Mouse (Mus musculus) neural tube, embryonic 13.5 days (tissue): ENCODE measurements at regions not wholly inside any gene's neighbourhood (a gene's known extent, or its start where the extent isn't known, plus 50 kb on each side); places are given as distances from the start of the nearest gene placed in this dataset.

Experiments
- ATAC-seq: fragments of 200-750 bp; cut with Nextera tagmentation; 2 replicates; pipeline ENCODE4 v1.8.0; 2017; ENCODE audit warnings: low read depth, mild to moderate bottlenecking, moderate TSS enrichment, moderate library complexity
- H3K27ac ChIP-seq: fragments of 300-500 bp; sonication (generic); replicated peaks from 2 replicates; pipeline ENCODE4 v1.5.1; 2015; ENCODE audit warnings: moderate library complexity, mild to moderate bottlenecking, inconsistent platforms
- H3K27me3 ChIP-seq: fragments of 300-500 bp; sonication (generic); 2 replicates; pipeline ENCODE4 v1.6.1; 2015; ENCODE audit warnings: mild to moderate bottlenecking, inconsistent platforms
- H3K36me3 ChIP-seq: fragments of 300-500 bp; sonication (generic); 2 replicates; pipeline ENCODE4 v1.6.1; 2015; ENCODE audit warnings: mild to moderate bottlenecking, inconsistent platforms
- H3K4me1 ChIP-seq: fragments of 300-500 bp; sonication (generic); replicated peaks from 2 replicates; pipeline ENCODE4 v1.6.1; 2015; ENCODE audit warnings: inconsistent platforms
- H3K4me2 ChIP-seq: fragments of 300-500 bp; sonication (generic); 2 replicates; pipeline ENCODE4 v1.6.1; 2015; ENCODE audit warnings: inconsistent platforms, mild to moderate bottlenecking, moderate library complexity
- H3K4me3 ChIP-seq: fragments of 300-500 bp; sonication (generic); 2 replicates; pipeline ENCODE4 v1.5.1; 2015; ENCODE audit warnings: mild to moderate bottlenecking, inconsistent platforms
- H3K9ac ChIP-seq: fragments of 300-500 bp; sonication (generic); 2 replicates; pipeline ENCODE4 v1.6.1; 2015; ENCODE audit warnings: moderate library complexity, mild to moderate bottlenecking, inconsistent platforms
- H3K9me3 ChIP-seq: fragments of 300-500 bp; sonication (generic); 2 replicates; pipeline ENCODE4 v1.6.1; 2016; ENCODE audit warnings: inconsistent platforms
- WGBS: fragments of 180-500 bp; shearing (Covaris S2); methylation state at CpG from one replicate; pipeline ENCODE4 v1.1.7; 2015; 5-methylcytosine and 5-hydroxymethylcytosine counted together

GRCm38 (mm10) chr4:95137413-95138143 is 85.6 kb upstream of the Jun start:
- Histone ChIP-seq H3K27ac (peak overlapping the region; percentile 24), H3K9ac (no peak overlapping the region), H3K9me3 (no peaks in the 10 kb centered on the region), H3K4me2 (no peak overlapping the region), H3K36me3 (no peaks in the 10 kb centered on the region), H3K4me1 (peaks cover 48% of the 10 kb centered on the region), H3K4me3 (no peak overlapping the region), H3K27me3 (no peaks in the 10 kb centered on the region; the same call in 1 of the 2 replicates)
- 48% methylated on average over 12 of the region's 12 CpGs for WGBS
- peak; percentile 74 for ATAC-seq

- Histone ChIP-seq H3K4me1 (peaks cover 46% of the 10 kb centered on the region), H3K9me3 (no peaks in the 10 kb centered on the region), H3K27me3 (no peaks in the 10 kb centered on the region; the same call in 1 of the 2 replicates), H3K4me3 (no peak overlapping the region), H3K9ac (no peak overlapping the region), H3K4me2 (no peak overlapping the region), H3K27ac (no peak overlapping the region), H3K36me3 (no peaks in the 10 kb centered on the region)
- WGBS: 81% methylated on average over 2 of the region's 2 CpGs
- ATAC-seq: no peak
Observed at GRCm38 (mm10) chr4:95138676-95139075, 86.7 kb upstream of the Jun start.

GRCm38 (mm10) chr4:95141253-95141652 is 89.2 kb upstream of the Jun start:
- WGBS: 85% methylated on average over 2 of the region's 2 CpGs
- H3K27ac ChIP-seq: no peak overlapping the region
- H3K4me2 ChIP-seq: no peak overlapping the region
- H3K9me3 ChIP-seq: no peaks in the 10 kb centered on the region
- no peak overlapping the region for H3K4me3 ChIP-seq
- ATAC-seq: no peak
- no peak overlapping the region for H3K9ac ChIP-seq
- H3K27me3 ChIP-seq: no peaks in the 10 kb centered on the region
- H3K4me1 ChIP-seq: peaks cover 22% of the 10 kb centered on the region
- no peaks in the 10 kb centered on the region for H3K36me3 ChIP-seq

GRCm38 (mm10) chr4:95143130-95143529 is 91.1 kb upstream of the Jun start:
- no peaks in the 10 kb centered on the region for H3K27me3 ChIP-seq
- WGBS: 83% methylated on average over 4 of the region's 4 CpGs
- no peaks in the 10 kb centered on the region for H3K36me3 ChIP-seq
- no peak overlapping the region for H3K4me2 ChIP-seq
- H3K4me1 ChIP-seq: peaks cover 7% of the 10 kb centered on the region
- ATAC-seq: no peak
- H3K4me3 ChIP-seq: no peak overlapping the region
- H3K9me3 ChIP-seq: no peaks in the 10 kb centered on the region
- no peak overlapping the region for H3K27ac ChIP-seq
- no peak overlapping the region for H3K9ac ChIP-seq

- Histone ChIP-seq H3K36me3 (no peaks in the 10 kb centered on the region), H3K27me3 (no peaks in the 10 kb centered on the region), H3K9ac (no peak overlapping the region), H3K9me3 (no peaks in the 10 kb centered on the region), H3K4me2 (no peak overlapping the region), H3K4me3 (no peak overlapping the region), H3K4me1 (0 out of 2 replicates have a peak, but pooled peaks cover 1% of the 10 kb centered on the region), H3K27ac (no peak overlapping the region)
- 91% methylated on average over 5 of the region's 5 CpGs for WGBS
- no peak for ATAC-seq
Observed at GRCm38 (mm10) chr4:95143668-95144067, 91.6 kb upstream of the Jun start.

GRCm38 (mm10) chr4:95144440-95144839 is 92.4 kb upstream of the Jun start:
- Histone ChIP-seq H3K4me1 (no peaks in the 10 kb centered on the region), H3K27ac (no peak overlapping the region), H3K9me3 (no peaks in the 10 kb centered on the region), H3K9ac (no peak overlapping the region), H3K4me2 (no peak overlapping the region), H3K4me3 (no peak overlapping the region), H3K27me3 (no peaks in the 10 kb centered on the region), H3K36me3 (no peaks in the 10 kb centered on the region)
- ATAC-seq: no peak

GRCm38 (mm10) chr4:95146268-95146667 is 94.2 kb upstream of the Jun start:
- Histone ChIP-seq H3K4me1 (no peaks in the 10 kb centered on the region), H3K27me3 (no peaks in the 10 kb centered on the region), H3K27ac (no peak overlapping the region), H3K36me3 (no peaks in the 10 kb centered on the region), H3K9ac (no peak overlapping the region), H3K4me2 (no peak overlapping the region), H3K4me3 (no peak overlapping the region), H3K9me3 (no peaks in the 10 kb centered on the region)
- 94% methylated on average over 5 of the region's 5 CpGs for WGBS
- no peak for ATAC-seq

GRCm38 (mm10) chr4:95148665-95149064 is 96.6 kb upstream of the Jun start:
- no peak overlapping the region for H3K4me3 ChIP-seq
- no peak overlapping the region for H3K4me2 ChIP-seq
- H3K27ac ChIP-seq: no peak overlapping the region
- ATAC-seq: no peak
- H3K4me1 ChIP-seq: peaks cover 3% of the 10 kb centered on the region
- H3K36me3 ChIP-seq: no peaks in the 10 kb centered on the region
- H3K9ac ChIP-seq: no peak overlapping the region
- H3K9me3 ChIP-seq: no peaks in the 10 kb centered on the region
- H3K27me3 ChIP-seq: no peaks in the 10 kb centered on the region
- 64% methylated on average over 1 of the region's 1 CpGs for WGBS

GRCm38 (mm10) chr4:95151678-95152077 is 99.7 kb upstream of the Jun start:
- no peak for ATAC-seq
- 92% methylated on average over 8 of the region's 8 CpGs for WGBS

GRCm38 (mm10) chr4:95152431-95153115 is 100.6 kb upstream of the Jun start:
- H3K9me3 ChIP-seq: no peaks in the 10 kb centered on the region
- H3K27ac ChIP-seq: no peak overlapping the region
- ATAC-seq: no peak
- 84% methylated on average over 4 of the region's 4 CpGs for WGBS
- H3K27me3 ChIP-seq: no peaks in the 10 kb centered on the region
- no peak overlapping the region for H3K9ac ChIP-seq
- no peak overlapping the region for H3K4me3 ChIP-seq
- H3K4me2 ChIP-seq: no peak overlapping the region
- H3K36me3 ChIP-seq: no peaks in the 10 kb centered on the region
- peaks cover 11% of the 10 kb centered on the region for H3K4me1 ChIP-seq

More at GRCm38 (mm10) chr4:95151678-95152077, 99.7 kb upstream of the Jun start:
- no peaks in the 10 kb centered on the region for H3K9me3 ChIP-seq
- no peak overlapping the region for H3K4me3 ChIP-seq
- H3K36me3 ChIP-seq: no peaks in the 10 kb centered on the region
- no peak overlapping the region for H3K9ac ChIP-seq
- peaks cover 11% of the 10 kb centered on the region for H3K4me1 ChIP-seq
- H3K27me3 ChIP-seq: no peaks in the 10 kb centered on the region
- H3K27ac ChIP-seq: no peak overlapping the region
- no peak overlapping the region for H3K4me2 ChIP-seq

GRCm38 (mm10) chr4:95153737-95154287 is 101.8 kb upstream of the Jun start:
- WGBS: 31% methylated on average over 6 of the region's 6 CpGs
- Histone ChIP-seq H3K9ac (no peak overlapping the region), H3K27ac (no peak overlapping the region), H3K36me3 (no peaks in the 10 kb centered on the region), H3K4me1 (peaks cover 11% of the 10 kb centered on the region), H3K9me3 (no peaks in the 10 kb centered on the region), H3K4me2 (no peak overlapping the region), H3K4me3 (no peak overlapping the region), H3K27me3 (no peaks in the 10 kb centered on the region)
- 0 out of 2 replicates have a peak, but pooled peaks have one; percentile 43 for ATAC-seq

- Histone ChIP-seq H3K9ac (no peak overlapping the region), H3K4me1 (peaks cover 11% of the 10 kb centered on the region), H3K4me3 (no peak overlapping the region), H3K36me3 (no peaks in the 10 kb centered on the region), H3K4me2 (no peak overlapping the region), H3K27ac (no peak overlapping the region), H3K9me3 (no peaks in the 10 kb centered on the region), H3K27me3 (no peaks in the 10 kb centered on the region)
- 50% methylated on average over 14 of the region's 14 CpGs for WGBS
- ATAC-seq: no peak
Observed at GRCm38 (mm10) chr4:95154377-95154776, 102.4 kb upstream of the Jun start.
